Mouse (Mus musculus) retina, adult 2 months (tissue): ENCODE measurements around the gene Flot2.

Experiments used
- DNase-seq: peaks from one replicate; pipeline ENCODE4 v3.0.0-alpha.2; 2012; ENCODE audit warnings: low read depth, low spot score

The Flot2 gene

DNA sequence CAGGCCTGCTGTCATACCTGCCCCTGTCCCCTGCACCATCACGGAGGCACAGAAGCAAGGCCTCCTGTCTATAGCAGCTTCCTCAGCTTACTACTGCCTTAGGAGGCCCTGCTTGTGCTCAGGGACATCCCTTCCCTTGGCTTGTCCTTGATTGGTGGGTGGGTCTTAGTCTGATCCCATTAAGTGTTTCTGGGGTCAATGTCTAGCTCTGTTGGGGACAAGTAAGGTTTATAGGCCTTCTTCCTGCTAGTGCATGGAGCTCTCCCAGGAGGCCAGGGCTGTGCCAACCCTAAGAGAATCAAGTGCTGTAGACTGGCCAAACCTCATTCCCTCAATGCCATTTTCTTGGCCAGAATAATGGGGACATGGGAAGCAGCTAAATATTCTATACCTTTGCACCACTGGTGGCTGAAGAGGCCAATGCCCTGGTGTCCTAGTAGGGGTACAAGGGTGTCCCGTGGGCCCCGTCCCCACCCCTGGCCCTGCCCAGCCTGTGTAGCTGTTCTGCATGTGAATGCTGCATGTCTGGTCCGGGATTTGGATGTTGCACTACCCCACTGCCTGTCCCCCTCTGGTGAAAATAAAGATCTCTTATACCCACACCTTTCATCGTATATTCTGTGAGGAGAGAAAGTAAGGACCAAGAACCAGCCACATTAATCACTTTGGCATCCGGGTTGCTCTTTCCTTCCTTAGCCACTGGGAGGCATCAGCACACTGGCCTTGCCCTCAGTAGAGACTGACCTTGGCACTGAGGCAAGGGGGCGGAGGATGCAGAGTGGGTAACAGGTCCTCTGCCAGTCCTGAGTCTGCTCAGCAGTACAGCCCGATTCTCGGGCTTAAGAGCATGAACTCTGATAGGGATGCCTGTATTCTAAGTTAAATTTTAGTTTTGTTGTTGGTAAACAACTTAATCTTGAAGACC lies 22.4 kb downstream of the Flot2 start:
- DNase-seq = no peak

DNA sequence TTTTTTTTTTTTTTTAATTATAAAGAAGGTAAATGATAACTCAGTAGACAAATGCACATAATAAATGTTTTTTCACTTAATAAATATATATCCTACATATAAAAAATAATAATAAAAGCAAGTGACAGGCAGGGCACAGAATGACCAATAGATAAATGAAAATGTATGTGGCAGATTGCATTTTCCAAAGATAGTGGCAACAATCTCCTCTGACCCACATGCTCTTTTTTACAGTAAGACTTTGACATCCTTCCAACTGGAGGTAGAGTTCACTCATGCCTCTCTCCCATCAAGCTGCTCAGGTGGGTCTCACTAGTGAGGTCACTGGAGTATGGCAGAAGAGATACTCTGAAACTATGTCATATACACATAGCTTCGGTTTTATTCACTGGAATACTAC lies 24.8 kb downstream of the Flot2 start:
- no peak for DNase-seq

DNA sequence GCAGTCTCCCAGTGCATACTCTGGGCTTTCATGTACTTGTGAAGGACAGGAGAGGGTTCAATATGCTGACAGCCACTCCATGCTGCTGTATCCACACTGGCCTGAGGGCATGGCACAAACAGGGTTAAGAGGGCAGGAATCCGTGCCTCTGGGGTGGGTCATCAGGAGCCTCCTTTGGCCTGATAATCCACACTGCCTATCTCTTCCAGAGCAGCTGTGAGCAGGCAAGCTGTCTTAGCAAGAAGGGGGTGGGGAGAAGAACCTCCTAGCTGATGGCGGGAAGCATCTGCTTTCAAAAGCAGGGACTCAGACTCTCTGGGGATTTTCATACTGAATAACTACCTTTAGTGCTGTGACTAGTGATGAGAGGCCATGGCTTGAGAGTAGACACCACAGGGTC lies 28.2 kb downstream of the Flot2 start:
- DNase-seq = no peak

DNA sequence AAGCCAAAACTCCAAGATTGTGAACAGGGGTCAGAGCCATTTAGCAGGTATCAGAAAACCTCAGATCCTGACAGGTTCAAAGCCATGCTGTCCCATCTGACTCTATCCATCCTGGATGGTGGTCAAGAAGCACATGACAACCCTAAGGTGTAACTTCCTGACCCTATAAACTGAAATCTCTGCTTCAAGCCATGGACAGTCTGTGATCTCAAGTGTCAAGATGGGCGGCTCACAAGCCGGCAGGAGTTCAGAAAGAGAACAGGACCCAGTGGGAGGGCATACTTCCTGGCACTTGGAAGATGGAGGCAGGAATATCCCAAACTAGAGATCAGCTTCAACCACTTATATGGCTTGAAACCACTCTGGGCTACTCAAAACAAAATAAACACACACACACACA lies 28.9 kb downstream of the Flot2 start:
- no peak for DNase-seq

DNA sequence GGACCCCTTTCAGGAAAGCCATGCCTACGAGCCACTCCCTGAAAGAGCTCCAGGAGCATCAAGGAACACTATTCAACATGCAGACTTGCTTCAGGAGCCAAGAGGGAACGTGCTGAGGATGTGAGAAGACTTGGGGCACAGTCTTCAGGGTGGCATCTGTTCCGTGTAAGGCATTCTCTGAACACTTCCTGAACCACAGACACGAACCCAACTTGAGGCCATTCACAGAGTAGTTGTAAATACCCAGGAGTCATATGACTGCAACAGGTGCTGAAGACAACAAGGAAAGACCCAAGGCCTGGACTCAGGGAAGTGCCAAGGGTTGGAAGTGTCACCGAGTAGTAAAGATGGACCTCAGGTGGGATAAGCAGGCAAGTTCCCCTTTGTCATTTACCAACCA lies 29.8 kb downstream of the Flot2 start:
- no peak for DNase-seq

DNA sequence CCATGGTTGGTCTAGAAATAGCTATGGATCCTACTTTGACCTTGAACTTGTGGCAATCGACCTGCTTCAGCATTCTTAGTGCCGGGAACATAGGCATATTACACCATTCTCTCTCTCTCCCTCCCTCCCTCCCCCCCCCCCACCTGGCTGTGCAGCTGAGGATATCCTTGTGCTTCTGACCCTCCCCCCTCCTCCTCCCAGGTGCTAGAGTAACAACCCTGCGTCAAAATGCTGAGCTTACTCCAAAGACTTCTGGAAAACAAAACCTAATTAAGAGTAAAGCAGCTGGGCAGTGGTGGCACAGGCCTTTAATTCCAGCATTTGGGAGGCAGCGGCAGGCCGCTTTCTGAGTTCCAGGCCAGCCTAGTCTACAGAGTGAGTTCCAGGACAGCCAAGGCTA lies 31.4 kb downstream of the Flot2 start:
- no peak for DNase-seq

DNA sequence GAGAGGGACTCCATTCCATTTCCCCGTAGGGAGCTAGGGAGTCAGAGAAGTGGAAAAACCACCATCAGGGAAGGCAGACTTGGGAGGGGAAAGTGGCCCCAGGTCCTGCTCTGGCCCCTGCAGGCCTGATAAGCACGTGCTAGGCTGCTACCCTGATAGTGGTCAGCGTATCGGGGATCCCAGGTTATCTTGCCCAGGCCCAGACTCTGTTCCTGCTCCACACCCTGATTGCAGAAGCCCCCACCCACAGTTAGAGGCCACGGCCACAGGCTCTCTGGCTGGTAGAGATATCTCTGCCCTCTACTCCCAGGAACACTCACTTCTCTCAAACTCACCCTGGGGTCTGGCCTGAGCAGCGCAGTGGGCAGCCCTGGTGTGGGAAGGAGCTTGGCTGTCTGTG lies 31.9 kb downstream of the Flot2 start:
- no peak for DNase-seq

DNA sequence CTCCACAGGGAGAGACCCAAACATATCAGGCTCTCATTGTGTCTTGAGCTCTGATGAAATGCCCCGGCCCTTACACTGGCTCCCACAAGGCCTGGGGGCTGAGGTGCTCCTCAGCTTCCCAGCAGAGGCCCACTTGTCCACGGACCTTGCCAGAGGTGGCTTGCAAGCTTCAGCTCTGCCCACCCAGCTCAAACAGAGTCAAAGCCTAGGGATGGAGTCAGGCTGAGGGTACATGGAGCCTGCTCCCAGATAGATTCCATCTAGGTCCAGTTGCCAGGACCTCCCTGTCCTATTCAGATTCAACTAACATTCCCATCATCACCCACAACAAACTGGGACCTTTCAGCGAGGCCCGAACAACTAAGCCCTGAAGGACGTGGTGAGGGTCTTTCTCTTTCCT lies 34.2 kb downstream of the Flot2 start:
- DNase-seq = no peak

DNA sequence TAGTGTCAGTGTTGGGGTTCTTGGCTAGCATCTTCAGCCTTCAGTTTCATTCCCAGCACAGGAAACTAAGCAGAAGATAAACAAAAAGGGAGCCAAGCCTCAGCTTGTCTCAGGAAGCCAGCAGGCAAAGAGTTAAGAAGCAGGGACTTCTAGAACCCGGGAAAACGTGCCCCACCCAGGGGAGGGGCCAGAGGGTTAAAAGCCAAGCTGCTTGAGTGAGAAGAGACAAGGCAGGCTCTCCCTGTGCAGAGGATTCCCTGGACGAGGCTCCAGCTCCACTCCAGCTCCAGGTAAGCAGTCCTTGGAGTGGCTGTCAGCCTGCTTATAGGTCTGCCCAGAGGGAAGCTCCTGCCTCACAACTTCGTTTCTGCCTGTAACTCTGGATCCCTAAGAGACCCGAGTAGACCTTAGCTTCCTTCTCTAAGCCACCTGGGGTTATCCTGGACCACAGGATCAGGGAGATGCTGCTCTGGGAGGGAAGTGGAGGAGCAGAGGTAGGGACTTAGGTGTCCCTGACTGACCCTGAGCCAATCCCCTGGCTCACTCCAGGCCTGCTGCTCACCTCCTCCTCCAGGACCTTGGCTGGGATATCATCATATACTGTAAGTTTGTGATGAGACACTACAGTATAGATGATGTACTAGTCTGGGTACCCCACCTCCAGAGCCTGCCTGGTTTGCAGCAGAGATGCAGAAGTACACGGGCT lies 34.8 kb downstream of the Flot2 start:
- DNase-seq = no peak

DNA sequence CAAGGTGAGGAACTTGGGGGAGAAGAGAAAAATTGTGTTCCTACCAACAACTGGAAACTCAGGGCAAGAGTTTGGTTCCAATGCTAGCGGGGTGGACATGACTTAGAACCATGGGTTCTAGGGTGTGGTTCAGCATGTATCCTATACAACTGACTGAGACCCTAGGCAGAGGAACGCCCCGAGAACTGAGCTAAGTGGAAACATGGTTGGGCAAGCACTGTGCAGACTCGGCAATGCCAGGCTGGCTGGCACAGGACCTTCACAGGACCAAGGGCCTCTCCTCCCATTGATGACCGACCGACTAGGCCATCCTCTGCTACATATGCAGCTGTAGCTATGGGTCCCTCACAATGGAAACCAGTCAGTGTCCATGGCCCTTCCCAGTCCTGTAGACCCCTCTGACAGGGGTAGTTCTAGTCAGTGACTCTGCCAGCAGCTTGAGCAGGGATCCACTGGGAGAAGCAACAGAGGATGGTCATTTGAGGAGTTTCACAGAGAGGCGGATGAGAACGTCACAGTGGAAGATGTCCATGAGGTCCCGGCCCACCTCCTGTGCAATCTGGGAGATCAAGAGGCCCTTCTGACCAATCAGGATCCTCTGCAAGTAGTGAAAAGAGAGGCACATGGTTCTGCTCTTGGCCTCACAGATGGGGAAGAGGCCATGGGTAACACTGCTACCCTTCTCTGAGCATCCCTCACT lies 36.0 kb downstream of the Flot2 start:
- DNase-seq = no peak

DNA sequence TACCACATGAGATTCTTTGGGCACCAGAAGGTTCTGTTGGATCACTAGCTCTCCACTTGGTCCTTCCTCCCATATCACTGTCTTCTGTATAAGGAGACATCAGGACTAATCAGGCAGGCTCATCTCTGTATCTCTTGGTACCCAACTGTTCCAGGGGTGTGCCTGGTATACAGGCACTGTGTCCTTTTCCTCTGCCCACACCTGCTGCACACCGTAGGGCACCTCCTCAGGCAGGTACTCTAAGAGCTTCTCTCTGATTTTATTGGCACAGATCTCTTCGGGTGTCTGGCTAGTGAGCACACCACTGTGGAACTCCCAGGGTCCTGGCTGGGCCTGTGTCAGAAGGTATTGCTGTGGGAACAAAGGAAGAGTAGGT lies 36.5 kb downstream of the Flot2 start:
- DNase-seq = no peak

DNA sequence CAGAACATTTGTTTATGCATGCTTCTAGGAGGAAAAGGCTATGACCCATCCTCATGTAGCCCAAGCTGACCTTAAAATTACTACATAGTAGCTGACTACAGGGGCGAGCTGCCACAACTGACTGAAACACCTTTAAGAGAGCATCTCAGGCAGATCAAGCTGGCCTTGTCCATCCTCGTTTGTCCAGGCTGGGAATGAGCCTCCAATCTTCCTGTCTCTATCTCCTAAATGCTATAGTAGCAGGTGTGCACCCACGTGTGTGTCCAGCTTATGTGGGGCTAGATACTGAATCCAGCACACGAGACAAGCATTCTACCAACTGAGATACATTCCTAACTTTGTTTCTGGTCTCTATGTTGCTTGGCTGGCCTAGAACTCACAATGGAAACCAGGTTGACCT lies 36.9 kb downstream of the Flot2 start:
- DNase-seq = no peak

DNA sequence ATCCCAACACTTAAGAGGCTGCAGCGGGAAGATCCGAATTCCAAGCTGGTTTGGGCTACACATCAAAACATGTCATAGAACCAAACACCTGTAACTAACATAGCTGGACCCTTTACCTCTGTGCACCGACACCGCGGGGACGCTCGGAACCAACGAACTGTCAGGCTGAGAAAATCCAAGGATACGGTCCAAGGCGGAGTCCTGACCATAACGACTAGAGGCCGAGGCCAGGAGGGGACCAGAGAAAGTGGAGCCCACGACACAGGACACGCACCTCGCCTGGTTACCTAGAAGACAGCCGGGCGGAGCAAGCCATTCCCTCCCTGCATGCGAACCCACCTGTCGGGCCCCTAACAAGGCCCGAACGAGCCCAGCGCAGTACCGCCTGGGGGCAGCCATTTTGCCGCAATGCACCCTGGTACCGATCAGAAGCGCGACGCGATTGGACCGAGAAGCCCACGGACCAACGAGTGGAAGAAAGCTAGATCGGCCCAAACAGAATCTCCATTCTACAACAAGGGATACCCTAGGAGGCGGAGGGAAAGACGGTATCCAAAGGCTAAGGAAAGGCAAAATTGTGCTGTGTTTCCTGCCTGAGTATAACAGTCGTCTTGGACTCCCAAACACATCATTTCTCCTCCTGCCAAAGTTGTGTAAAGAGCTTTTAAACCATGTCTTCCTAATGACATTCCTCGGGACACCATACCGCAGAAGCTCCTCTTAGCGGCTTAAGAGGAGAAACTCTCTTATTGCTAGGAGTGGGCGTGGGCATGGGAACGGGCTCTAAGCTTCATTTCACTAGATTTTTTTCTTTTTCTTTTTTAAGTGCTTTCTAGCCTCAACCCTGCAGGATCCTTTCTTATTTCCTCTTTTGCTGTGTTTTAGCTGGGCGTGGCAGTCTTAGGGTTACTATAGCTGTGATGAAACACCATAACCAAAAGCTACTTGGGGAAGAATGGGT lies 42.5 kb downstream of the Flot2 start, which contains the start of gene Eral1:
Gene Eral1, minus strand, starts transcription at position 423 of the 961 bp plus-strand sequence.
- DNase-seq = peak; percentile 76

DNA sequence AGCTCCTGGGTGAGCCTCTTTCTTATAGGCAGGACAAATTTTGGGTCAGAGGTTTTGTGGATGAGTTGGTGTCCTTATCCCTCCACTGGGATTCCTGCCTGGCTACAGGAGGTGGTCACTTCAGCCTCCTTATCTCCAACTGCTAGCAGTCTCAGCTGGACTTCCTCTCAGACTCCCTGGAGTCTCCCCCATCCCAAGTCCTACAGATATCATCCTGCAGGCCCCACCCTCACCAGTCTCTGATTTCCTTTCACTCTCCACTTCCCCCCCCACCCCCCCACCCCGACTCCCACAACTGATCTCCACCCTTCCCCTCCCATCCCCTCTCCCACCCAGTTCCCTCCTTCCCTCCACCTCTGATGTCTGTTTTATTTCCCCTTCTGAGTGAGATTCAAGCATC lies 45.9 kb downstream of the Flot2 start:
- no peak for DNase-seq

DNA sequence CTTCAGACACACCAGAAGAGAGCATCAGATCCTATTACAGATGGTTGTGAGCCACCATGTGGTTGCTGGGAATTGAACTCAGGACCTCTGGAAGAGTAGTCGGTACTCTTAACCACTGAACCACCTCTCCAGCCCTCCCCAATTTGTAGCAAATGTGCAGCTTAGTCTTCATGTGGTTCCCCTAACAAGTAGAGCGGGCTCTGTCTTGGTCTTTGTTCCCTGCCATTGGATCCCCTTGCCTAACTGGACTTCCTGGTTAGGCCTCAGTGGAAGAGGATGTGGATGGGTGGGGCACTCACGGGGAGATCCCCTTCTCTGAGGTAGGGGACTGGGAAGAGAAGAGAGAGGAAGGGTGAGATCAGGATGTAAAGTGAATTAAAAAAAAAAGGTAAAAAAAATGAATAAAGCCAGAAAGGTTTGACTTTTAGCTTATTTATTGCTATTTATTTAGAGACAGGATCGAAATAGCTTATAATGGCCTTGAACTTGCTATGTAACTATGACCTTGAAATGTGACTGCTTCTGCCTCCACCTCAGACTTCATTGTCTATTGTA lies 49.3 kb downstream of the Flot2 start:
- no peak for DNase-seq

DNA sequence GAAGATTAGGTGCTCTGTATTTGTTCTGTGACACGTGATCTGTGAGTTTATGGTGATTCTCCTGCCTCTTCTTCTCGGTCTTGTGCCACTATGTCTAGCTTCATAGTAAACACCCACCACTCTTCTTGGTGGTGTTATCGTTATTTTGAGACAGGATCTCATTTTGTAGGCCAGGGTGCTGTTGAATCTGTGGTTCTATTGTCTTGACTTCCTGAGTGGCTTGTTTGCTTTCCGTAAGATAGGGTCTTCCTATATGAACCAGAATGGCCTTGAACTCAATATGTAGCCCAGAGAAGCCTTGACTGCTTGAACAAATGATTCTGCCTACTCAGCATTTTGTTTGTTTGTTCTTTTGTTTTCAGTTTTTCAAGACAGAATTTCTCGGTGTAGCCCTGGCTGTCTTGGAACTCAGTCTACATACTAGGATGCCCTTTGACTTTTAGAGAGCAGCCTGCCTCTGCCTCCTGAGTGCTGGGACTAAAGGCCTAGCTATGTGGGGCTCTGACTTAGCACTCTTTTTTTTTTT lies 50.1 kb downstream of the Flot2 start:
- DNase-seq = no peak

DNA sequence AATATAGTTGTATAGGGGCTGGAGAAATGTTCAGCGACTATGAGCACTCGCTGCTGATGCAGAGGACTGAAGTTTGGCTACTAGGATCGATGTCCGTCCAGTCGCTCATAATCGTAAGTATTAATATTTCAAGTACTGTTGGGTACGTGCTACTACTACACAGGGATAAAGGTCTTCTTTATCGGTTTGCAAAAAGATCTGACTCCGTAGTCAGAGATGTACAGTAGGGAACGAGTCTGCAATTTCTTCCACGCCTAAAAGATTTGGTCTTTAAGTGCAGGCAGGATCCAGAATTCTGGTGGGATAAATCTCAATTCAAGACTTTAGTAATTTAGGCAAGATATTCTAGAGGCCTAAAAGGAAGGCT lies 56.4 kb downstream of the Flot2 start:
- no peak for DNase-seq

DNA sequence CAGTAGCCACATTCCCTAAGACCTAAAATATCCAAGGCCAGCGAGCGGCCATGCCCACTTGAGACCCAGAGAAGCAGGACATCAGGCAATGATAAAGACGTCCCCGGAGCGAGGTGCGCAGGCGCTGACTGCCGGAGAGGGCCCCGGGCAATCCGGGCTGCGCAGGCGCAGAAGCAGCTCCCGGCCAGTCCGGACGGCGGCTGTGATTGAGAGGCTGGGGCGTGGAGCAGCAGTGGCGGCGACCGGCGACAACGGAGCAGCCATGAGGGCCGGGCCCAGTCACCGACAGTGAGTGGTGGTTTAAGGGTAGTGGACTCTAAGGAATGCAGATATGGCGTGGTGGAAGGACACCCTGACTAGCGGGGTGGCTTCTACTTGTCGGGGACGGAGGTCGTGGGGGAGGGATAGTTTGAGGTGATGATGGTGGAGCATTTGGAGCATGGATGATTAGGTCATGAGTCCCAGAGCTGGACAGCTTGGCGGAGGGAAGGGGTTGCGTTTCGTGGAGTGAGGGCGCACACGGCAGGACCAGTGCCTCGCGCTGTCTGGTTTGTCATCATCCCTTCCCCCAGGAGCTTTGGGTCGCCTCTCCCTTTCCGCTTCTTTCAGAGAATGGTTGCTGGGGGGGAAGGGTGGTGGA lies 56.9 kb downstream of the Flot2 start, which contains the start of gene Fam222b:
Gene Fam222b, plus strand, starts transcription at position 157 of the 640 bp plus-strand sequence.
- peak; percentile 79 for DNase-seq

DNA sequence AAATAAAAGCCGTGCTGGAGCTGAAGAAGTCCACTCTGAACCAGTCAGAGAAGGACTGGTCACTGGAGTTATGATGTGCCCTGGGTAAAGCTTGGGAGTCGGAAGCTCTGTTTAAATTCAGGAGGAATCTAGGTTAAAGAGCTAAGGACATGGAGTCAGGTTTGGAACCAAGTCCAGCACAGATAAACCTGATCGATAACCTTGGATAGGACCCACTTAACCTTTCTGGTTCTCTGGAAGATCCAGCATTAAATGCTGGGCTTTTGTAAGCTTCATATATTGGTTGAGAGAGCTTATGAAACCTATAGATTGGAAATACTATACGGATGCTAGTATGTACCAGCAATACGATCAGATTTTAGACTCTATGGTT lies 57.4 kb downstream of the Flot2 start:
- no peak for DNase-seq

DNA sequence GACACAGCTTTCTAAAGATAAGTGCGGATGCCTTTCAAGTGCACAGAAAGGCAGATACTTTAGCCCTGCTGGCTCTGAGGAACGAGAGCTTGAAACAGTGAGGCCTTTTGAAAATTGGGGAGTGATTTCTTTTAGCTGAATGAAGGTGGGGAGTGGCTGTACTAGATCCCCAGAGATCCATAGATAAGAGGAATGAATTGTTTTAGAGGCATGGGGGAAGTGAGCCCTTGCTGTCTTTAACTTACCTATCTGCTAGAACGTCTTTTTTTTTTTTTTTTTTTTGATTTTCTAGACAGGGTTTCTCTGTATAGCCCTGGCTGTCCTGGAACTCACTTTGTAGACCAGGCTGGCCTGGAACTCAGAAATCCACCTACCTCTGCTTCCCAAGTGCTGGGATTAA lies 59.3 kb downstream of the Flot2 start:
- DNase-seq = no peak
